Mouse (Mus musculus) hindbrain, postnatal 0 days (tissue): ENCODE results near the gene Adarb1. TPM values are rescaled to one million over a fixed set of nuclear protein-coding genes. Genes with fewer than 3 reads are reported as not detected.

Source experiments
- ATAC-seq: fragments of 200-750 bp; cut with Nextera tagmentation; 2 replicates; pipeline ENCODE4 v1.8.0; 2017; ENCODE audit warnings: mild to moderate bottlenecking, moderate TSS enrichment, moderate library complexity
- DNase-seq: peaks from one replicate; pipeline ENCODE4 v3.0.0-alpha.2; 2015; ENCODE audit warnings: low spot score
- H3K27ac ChIP-seq: fragments of 300-500 bp; sonication (generic); 2 replicates; pipeline ENCODE4 v1.5.1; 2014; ENCODE audit warnings: mild to moderate bottlenecking
- H3K27me3 ChIP-seq: fragments of 300-500 bp; sonication (generic); 2 replicates; pipeline ENCODE4 v1.6.1; 2014; ENCODE audit warnings: low read length, mixed read lengths; ENCODE audit not compliant: insufficient read depth
- H3K36me3 ChIP-seq: fragments of 300-500 bp; sonication (generic); 2 replicates; pipeline ENCODE4 v1.6.1; 2014; ENCODE audit warnings: low read length, mixed read lengths; ENCODE audit not compliant: insufficient read depth
- H3K4me1 ChIP-seq: fragments of 300-500 bp; sonication (generic); 2 replicates; pipeline ENCODE4 v1.6.1; 2014; ENCODE audit warnings: antibody characterized with exemption, low read length, mixed read lengths; ENCODE audit not compliant: insufficient read depth
- H3K4me2 ChIP-seq: fragments of 300-500 bp; sonication (generic); 2 replicates; pipeline ENCODE4 v1.6.1; 2014; ENCODE audit warnings: low read depth, mild to moderate bottlenecking, low read length, moderate library complexity, mixed read lengths
- H3K4me3 ChIP-seq: fragments of 300-500 bp; sonication (generic); 2 replicates; pipeline ENCODE4 v1.5.1; 2014; ENCODE audit warnings: low read length
- H3K9ac ChIP-seq: fragments of 300-500 bp; sonication (generic); replicated peaks from 2 replicates; pipeline ENCODE4 v1.6.1; 2014; ENCODE audit warnings: mild to moderate bottlenecking, low read length, moderate library complexity, mixed read lengths
- H3K9me3 ChIP-seq: fragments of 300-500 bp; sonication (generic); 2 replicates; pipeline ENCODE4 v1.6.1; 2016; ENCODE audit warnings: low read length, mixed read lengths
- CTCF ChIP-seq: IDR thresholded peaks from 2 replicates; pipeline ENCODE4 v1.5.1; 2016; ENCODE audit warnings: antibody characterized with exemption, control low read depth, low read depth
- WGBS: fragments of 180-500 bp; shearing (Covaris S2); extraction: QIAGEN DNeasy Blood & Tissue Kit; methylation state at CpG from one replicate; pipeline ENCODE4 v1.1.7; 2014; 5-methylcytosine and 5-hydroxymethylcytosine counted together
- polyA plus RNA-seq: library from polyadenylated mRNA; unstranded; fragments of >200 nt; fragmentation: Nextera tagmentation; extraction: Ambion mirVana; gene quantifications from 2 replicates; pipeline ENCODE4 v1.2.1, GENCODE M21; 2015
- total RNA-seq: library from RNA; depleted of rRNA; stranded (reverse); fragments of >200 nt; gene quantifications from 2 replicates; pipeline ENCODE4 v1.2.3, GENCODE M21; 2014; rRNA removed

Gene Adarb1
- total and polyA plus RNA-seq, 2 experiments from 2014 or later = 18.6 to 65.1 TPM

DNA sequence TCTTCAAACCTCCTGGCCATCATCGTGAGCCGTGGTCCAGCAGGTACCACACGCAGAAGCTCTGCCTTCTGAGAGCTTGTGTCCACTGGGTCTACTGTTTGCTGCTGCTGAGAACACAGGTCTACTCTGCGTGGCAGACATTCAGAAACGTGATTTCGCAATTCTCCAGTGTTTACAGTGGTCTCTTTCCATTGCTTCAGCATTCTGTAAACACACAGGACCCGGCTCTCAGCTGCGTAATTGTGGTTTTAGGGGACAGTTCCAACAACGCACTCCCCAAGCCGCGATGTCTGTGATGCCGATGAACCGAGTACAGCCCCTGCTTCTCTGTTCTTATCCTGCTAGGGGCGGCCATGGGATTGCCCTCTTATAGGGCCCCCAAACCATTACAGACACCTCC, 175.2 kb downstream of the Adarb1 start:
- ATAC-seq (no peak), DNase-seq (no peak)
- Histone ChIP-seq H3K9ac (no peak overlapping the region), H3K9me3 (no peaks in the 10 kb centered on the region), H3K4me2 (no peak overlapping the region), H3K4me3 (no peak overlapping the region), H3K36me3 (no peaks in the 10 kb centered on the region), H3K27me3 (no peaks in the 10 kb centered on the region), H3K4me1 (no peaks in the 10 kb centered on the region), H3K27ac (no peak overlapping the region)
- 84% methylated on average over 14 of the region's 14 CpGs for WGBS
- no peak for TF ChIP-seq CTCF

- Histone ChIP-seq H3K4me2 (no peak overlapping the region), H3K9me3 (no peaks in the 10 kb centered on the region), H3K27ac (no peak overlapping the region), H3K36me3 (no peaks in the 10 kb centered on the region), H3K4me1 (no peaks in the 10 kb centered on the region), H3K4me3 (no peak overlapping the region), H3K9ac (no peak overlapping the region), H3K27me3 (no peaks in the 10 kb centered on the region)
- ATAC-seq (no peak), DNase-seq (no peak)
- TF ChIP-seq CTCF = no peak
- 88% methylated on average over 3 of the region's 3 CpGs for WGBS
Measured at GRCm38 (mm10) chr10:77242396-77242795, 175.7 kb downstream of the Adarb1 start.

GRCm38 (mm10) chr10:77240764-77241163, 177.3 kb downstream of the Adarb1 start:
- Histone ChIP-seq H3K27me3 (no peaks in the 10 kb centered on the region), H3K4me3 (no peak overlapping the region), H3K4me1 (no peaks in the 10 kb centered on the region), H3K9ac (no peak overlapping the region), H3K36me3 (no peaks in the 10 kb centered on the region), H3K4me2 (no peak overlapping the region), H3K27ac (no peak overlapping the region), H3K9me3 (no peaks in the 10 kb centered on the region)
- ATAC-seq = no peak
- TF ChIP-seq CTCF = no peak
- no peak for DNase-seq
- 80% methylated on average over 8 of the region's 8 CpGs for WGBS

Other genes starting within 250 kb of the Adarb1 start
- gene Pofut2, start 159.1 kb downstream of the Adarb1 start, total RNA-seq = 48.2 and 52.4 TPM in 2 replicates
- gene Pofut2, start 159.1 kb downstream of the Adarb1 start, polyA plus RNA-seq = 47.0 and 47.7 TPM in 2 replicates
- 43.5 and 56.2 TPM in 2 replicates for gene Fam207a, start 97.5 kb upstream of the Adarb1 start, total RNA-seq
- gene Fam207a, start 97.5 kb upstream of the Adarb1 start, polyA plus RNA-seq = 31.8 and 35.9 TPM in 2 replicates
- gene Itgb2, start 112.0 kb upstream of the Adarb1 start, total RNA-seq = 0.68 and 1.9 TPM in 2 replicates
- gene Itgb2, start 112.0 kb upstream of the Adarb1 start, polyA plus RNA-seq = 0.87 and 1.0 TPM in 2 replicates
- gene Pttg1ip, start 163.4 kb upstream of the Adarb1 start, total RNA-seq = 85.9 and 94.0 TPM in 2 replicates
- gene Pttg1ip, start 163.4 kb upstream of the Adarb1 start, polyA plus RNA-seq = 87.3 and 87.5 TPM in 2 replicates
- gene Sumo3, start 187.8 kb upstream of the Adarb1 start, total RNA-seq = 217 and 218 TPM in 2 replicates
- 330 and 348 TPM in 2 replicates for gene Sumo3, start 187.8 kb upstream of the Adarb1 start, polyA plus RNA-seq
- gene Gm49325, start 187.9 kb upstream of the Adarb1 start, total RNA-seq = 4.0 TPM in 1 of 2 replicates, not detected in the other
- gene Gm49325, start 187.9 kb upstream of the Adarb1 start, polyA plus RNA-seq = 11.1 and 12.8 TPM in 2 replicates
- gene Ube2g2, start 204.0 kb upstream of the Adarb1 start, total RNA-seq = 45.1 and 48.3 TPM in 2 replicates
- 65.8 and 73.8 TPM in 2 replicates for gene Ube2g2, start 204.0 kb upstream of the Adarb1 start, polyA plus RNA-seq